ENCODE assay signal across 8 mouse cellular contexts in the genomic region with DNA sequence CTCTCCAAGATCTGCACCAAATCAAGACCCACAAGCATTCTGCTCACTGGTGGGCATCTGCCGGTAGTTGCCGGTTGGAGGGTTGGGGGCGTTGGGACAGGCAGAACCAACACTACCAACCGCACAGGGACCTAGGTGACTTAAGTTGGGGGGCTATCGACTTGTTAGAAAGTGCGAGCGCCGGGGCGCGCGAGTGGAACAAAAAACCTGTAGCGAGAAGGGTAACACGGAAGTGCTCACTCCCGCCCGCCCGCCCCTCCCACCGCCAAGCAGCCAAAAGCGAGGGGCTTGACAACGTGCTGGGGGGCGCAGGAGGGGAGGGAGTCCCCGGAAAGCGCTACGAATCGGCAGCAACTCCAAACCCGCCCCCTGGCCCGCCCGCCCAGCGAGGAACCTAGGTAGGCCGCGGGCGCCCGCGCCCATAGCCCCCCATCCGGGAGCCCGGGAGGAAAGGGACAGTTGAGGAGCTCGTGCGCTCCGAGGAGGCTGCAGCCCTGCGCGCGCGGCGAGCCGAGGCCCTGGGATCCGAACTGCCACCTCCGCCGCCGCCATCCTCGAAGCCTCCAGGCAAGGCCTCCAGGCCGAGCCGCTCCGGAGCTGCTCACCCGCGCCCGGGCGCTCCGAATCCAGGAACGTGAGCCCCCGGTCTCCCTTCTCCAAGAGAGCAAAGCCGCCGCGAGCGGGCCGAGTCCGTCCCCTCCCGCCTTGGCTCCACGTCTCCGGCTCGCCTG. TPM values are rescaled to one million over a fixed set of nuclear protein-coding genes. Genes with fewer than 3 reads are reported as not detected.
DNase-seq lines count a peak whose midpoint lies in the region; ATAC-seq lines count a peak whose summit lies in the region.

No protein-coding gene starts in this region.

- no peaks in the 10 kb centered on the region for H3K9me3 ChIP-seq in hindbrain, embryonic 14.5 days (ENCODE audit: control insufficient read depth, low read length)
- H3K9me3 ChIP-seq in lung, embryonic 15.5 days: no peaks in the 10 kb centered on the region

- peak; percentile 6; the same call in 1 of the 2 replicates for ATAC-seq in hindbrain, embryonic 14.5 days (ENCODE audit: low FRiP score)
- peak; percentile 5; the same call in 1 of the 2 replicates for ATAC-seq in lung, embryonic 15.5 days (ENCODE audit: borderline replicate concordance, extremely low read depth, low FRiP score, low TSS enrichment)

- no peaks in the 10 kb centered on the region; the same call in 1 of the 2 replicates for H3K36me3 ChIP-seq in hindbrain, embryonic 14.5 days (replicated peaks; ENCODE audit: control insufficient read depth, insufficient read depth)
- peaks cover 13% of the 10 kb centered on the region; the same call in 1 of the 2 replicates for H3K36me3 ChIP-seq in lung, embryonic 15.5 days

- H3K27me3 ChIP-seq in hindbrain, embryonic 14.5 days (ENCODE audit: control insufficient read depth, insufficient read depth, low read length): no peaks in the 10 kb centered on the region
- H3K27me3 ChIP-seq in lung, embryonic 15.5 days: no peaks in the 10 kb centered on the region

- H3K4me2 ChIP-seq in hindbrain, embryonic 14.5 days (replicated peaks): peak overlapping the region; percentile 88
- peak overlapping the region; percentile 89 for H3K4me2 ChIP-seq in lung, embryonic 15.5 days

- peaks cover 19% of the 10 kb centered on the region for H3K4me1 ChIP-seq in hindbrain, embryonic 14.5 days (replicated peaks; ENCODE audit: control insufficient read depth, insufficient read depth, low read length)
- peaks cover 34% of the 10 kb centered on the region for H3K4me1 ChIP-seq in lung, embryonic 15.5 days

- peak overlapping the region; percentile 99 for H3K4me3 ChIP-seq in hindbrain, embryonic 14.5 days (replicated peaks; ENCODE audit: low read length)
- peak overlapping the region; percentile 99 for H3K4me3 ChIP-seq in lung, embryonic 15.5 days

- peak; percentile 25 for DNase-seq in layer of hippocampus, adult 9-11 months
- no peak for DNase-seq in layer of hippocampus, adult 11-12 months (ENCODE audit: low spot score)
- DNase-seq in NIH3T3 (ENCODE audit: low read depth): peak; percentile 49
- peak; percentile 53 for DNase-seq in embryo, embryonic 9.5 days (ENCODE audit: extremely low spot score)
- no peak for DNase-seq in hindbrain, embryonic 14.5 days (ENCODE audit: low spot score)
- DNase-seq in spleen, postnatal 36 days (ENCODE audit: low spot score in 2 of 2): peak; percentile 26
- no peak for DNase-seq in left cerebral cortex, adult 11 months (ENCODE audit: low spot score)

- H3K27ac ChIP-seq in hindbrain, embryonic 14.5 days: peak overlapping the region; percentile 91
- peak overlapping the region; percentile 98 for H3K27ac ChIP-seq in lung, embryonic 15.5 days

- 0% methylated on average over 51 of the region's 69 CpGs for WGBS in hindbrain, embryonic 14.5 days
- under 1% methylated on average over 53 of the region's 69 CpGs for WGBS in lung, embryonic 15.5 days

- peak overlapping the region; percentile 96 for H3K9ac ChIP-seq in hindbrain, embryonic 14.5 days
- peak overlapping the region; percentile 99 for H3K9ac ChIP-seq in lung, embryonic 15.5 days

RNA-seq across cellular contexts. Expression of a gene that starts 0.6 kb away (rescaled TPM):
- polyA plus RNA-seq in hindbrain, embryonic 14.5 days (2014; fragmentation: Nextera tagmentation; extraction: Ambion mirVana): 61.9 and 70.5 TPM in 2 replicates
- 64.1 and 65.5 TPM in 2 replicates for polyA plus RNA-seq in lung, embryonic 15.5 days (2015; fragmentation: Nextera tagmentation; extraction: Ambion mirVana)

RNA-seq across cellular contexts. Expression of a gene that starts 18.5 kb away (rescaled TPM):
- polyA plus RNA-seq in hindbrain, embryonic 14.5 days (2014; fragmentation: Nextera tagmentation; extraction: Ambion mirVana): 259 and 266 TPM in 2 replicates
- 313 and 341 TPM in 2 replicates for polyA plus RNA-seq in lung, embryonic 15.5 days (2015; fragmentation: Nextera tagmentation; extraction: Ambion mirVana)

RNA-seq across cellular contexts. Expression of a gene that starts 46.7 kb away (rescaled TPM):
- polyA plus RNA-seq in hindbrain, embryonic 14.5 days (2014; fragmentation: Nextera tagmentation; extraction: Ambion mirVana): 22.9 and 26.7 TPM in 2 replicates
- 12.5 and 13.8 TPM in 2 replicates for polyA plus RNA-seq in lung, embryonic 15.5 days (2015; fragmentation: Nextera tagmentation; extraction: Ambion mirVana)

Comparison
In these comparisons a context has a peak if more than half of its experiments do, and no peak if none do; other contexts are left out.
1. DNase-seq: peak in layer of hippocampus, adult 9-11 months (single experiment), NIH3T3 (single experiment), embryo, embryonic 9.5 days (single experiment) and spleen, postnatal 36 days (2 of 2); none in layer of hippocampus, adult 11-12 months (single experiment), hindbrain, embryonic 14.5 days (single experiment) and left cerebral cortex, adult 11 months (single experiment).